Mouse (Mus musculus): ENCODE data around the gene Gpa33. TPM values are rescaled to one million over a fixed set of nuclear protein-coding genes. Genes with fewer than 3 reads are reported as not detected.
"Not testable (repeated sequence)": the region's sequence is repeated elsewhere in the genome, so short reads cannot be mapped to it uniquely, and the experiment has no call there.

Gpa33 gene
- polyA plus RNA-seq, 1 experiment = 448 TPM

- DNase-seq (ENCODE audit: low read depth, low spot score) = no peak
- 73% methylated on average over 4 of the region's 4 CpGs for WGBS
Measured at GRCm38 (mm10) chr1:166127719-166128118, 2.3 kb upstream of the Gpa33 start, which contains the start of gene Dusp27. TSS of gene Dusp27 (minus strand) at chr1:166127922.

- DNase-seq (ENCODE audit: low read depth, low spot score) = no peak
- WGBS = 83% methylated on average over 5 of the region's 5 CpGs
Measured at GRCm38 (mm10) chr1:166128551-166128950, 1.5 kb upstream of the Gpa33 start.

DNA sequence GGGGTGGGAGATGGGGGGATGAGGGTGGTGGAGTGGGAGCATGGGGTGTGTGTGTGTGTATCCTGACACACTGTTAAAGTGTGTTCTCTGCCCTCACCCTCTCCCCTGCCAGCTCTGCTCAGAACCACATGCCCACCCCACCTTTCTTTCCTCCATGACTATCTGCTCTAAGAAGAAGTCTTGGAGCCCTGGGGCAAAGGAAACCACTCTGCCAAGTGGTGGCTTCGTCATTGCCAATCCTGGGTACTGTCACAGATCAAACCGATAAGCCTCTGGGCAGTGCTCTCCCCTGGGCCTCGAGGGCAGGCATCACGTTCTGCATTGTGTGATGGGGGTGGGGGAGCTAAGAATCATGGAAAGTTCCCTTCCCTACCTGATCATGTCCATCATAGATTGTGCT lies 2.3 kb downstream of the Gpa33 start:
- WGBS = 33% methylated on average over 4 of the region's 4 CpGs
- DNase-seq (ENCODE audit: low read depth, low spot score) = no peak

- WGBS = 52% methylated on average over 5 of the region's 5 CpGs
- DNase-seq (ENCODE audit: low read depth, low spot score) = no peak
Measured at GRCm38 (mm10) chr1:166135091-166135740, 5.2 kb downstream of the Gpa33 start.

DNA sequence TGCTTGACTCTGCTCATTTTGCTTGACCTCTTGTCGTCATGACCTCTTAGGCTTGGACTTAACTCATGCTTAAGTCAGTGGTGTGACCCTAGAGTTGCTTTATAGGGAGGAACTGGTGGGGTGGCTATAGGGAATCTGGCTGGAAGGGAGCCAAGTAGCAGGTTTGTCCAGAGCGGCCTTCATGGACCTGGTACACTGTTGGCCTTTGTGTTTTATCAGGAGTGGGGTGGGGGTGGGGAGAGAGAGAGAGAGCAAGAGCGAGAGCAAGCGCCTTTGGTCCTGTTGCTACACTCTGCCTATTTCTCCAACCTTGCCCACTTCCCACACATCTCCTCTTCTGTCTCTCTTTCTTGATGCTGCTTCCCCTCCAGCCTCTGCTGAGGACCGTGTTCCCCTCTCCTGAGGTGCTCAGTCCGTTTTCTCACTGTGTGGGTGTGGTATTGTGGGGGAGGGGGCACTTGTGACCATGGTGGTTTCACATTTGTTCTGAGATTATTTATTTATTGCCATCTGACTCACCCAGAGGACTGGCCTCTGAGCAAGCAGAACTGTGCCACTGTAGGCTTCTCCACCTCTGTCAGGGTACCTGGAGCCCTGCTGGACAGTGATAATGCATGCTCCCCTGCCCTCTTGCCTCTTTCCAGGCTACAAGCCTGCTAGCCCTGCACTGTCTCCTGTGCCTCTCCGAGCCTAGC lies 7.4 kb downstream of the Gpa33 start:
- 33% methylated on average over 7 of the region's 7 CpGs for WGBS
- no peak for DNase-seq (ENCODE audit: low read depth, low spot score)

GRCm38 (mm10) chr1:166138136-166138535 lies 8.1 kb downstream of the Gpa33 start:
- no peak for DNase-seq (ENCODE audit: low read depth, low spot score)
- WGBS = 20% methylated on average over 13 of the region's 13 CpGs

- no peak for DNase-seq (ENCODE audit: low read depth, low spot score)
- 67% methylated on average over 3 of the region's 3 CpGs for WGBS
Measured at GRCm38 (mm10) chr1:166139113-166139512, 9.1 kb downstream of the Gpa33 start.

GRCm38 (mm10) chr1:166139620-166140184 lies 9.7 kb downstream of the Gpa33 start:
- DNase-seq (ENCODE audit: low read depth, low spot score) = no peak
- 70% methylated on average over 4 of the region's 4 CpGs for WGBS

DNA sequence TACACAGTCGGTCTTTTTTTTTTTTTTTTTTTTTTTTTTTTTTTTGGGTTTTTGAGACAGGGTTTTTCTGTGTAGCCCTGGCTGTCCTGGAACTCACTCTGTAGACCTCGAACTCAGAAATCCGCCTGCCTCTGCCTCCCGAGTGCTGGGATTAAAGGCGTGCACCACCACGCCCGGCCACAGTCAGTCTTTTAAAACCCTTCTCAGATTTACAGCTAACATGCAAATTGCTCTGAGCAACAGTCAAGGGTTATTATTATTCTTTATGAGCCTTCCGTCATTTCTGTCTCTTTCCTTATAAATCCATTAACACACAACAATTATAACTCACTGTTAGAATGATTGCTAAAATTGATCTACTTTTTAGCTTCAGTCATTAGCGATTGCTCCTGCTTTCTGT lies 11.8 kb downstream of the Gpa33 start:
- DNase-seq (ENCODE audit: low read depth, low spot score) = not testable (repeated sequence)
- 54% methylated on average over 9 of the region's 9 CpGs for WGBS

- DNase-seq (ENCODE audit: low read depth, low spot score) = no peak
- WGBS = 50% methylated on average over 6 of the region's 6 CpGs
Measured at GRCm38 (mm10) chr1:166142369-166142768, 12.3 kb downstream of the Gpa33 start.

DNA sequence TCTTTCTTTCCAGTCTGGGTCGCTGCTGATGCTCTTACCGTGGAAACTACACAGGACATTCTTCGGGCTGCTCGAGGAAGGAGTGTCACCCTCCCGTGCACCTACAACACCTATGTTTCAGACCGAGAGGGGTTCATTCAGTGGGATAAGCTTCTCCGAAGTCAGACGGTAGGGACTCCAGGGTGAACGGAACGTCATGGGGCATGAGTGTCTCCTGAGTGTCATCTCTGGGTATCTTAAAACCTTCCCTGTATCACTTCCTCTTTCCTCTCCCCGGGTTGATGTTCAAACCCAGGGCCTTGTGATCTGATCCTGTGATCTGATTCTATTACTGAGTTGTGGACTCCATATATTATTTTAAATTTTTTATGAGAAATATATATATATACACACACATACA lies 16.6 kb downstream of the Gpa33 start:
- DNase-seq (ENCODE audit: low read depth, low spot score) = no peak
- 82% methylated on average over 11 of the region's 11 CpGs for WGBS

DNA sequence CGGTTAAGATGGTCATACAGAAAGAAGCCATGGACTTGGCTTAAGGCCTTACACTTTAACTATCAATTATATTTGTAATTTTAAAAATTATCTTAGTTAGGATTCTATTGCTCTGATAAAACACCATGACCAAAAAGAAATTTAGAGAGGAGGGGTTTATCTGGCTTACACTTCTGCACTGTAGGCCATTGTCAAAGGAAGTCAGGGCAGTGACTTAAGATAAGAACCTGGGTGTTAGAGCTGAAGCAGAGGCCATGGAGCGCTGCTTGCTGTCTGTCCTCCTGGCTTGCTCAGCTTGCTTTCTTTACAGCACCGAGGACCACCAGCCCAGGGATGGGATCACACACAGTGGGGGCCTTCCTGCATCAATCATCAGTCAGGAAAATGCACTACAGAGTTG lies 17.6 kb downstream of the Gpa33 start:
- no peak for DNase-seq (ENCODE audit: low read depth, low spot score)
- WGBS = 79% methylated on average over 3 of the region's 3 CpGs

- DNase-seq (ENCODE audit: low read depth, low spot score) = no peak
- WGBS = 87% methylated on average over 4 of the region's 4 CpGs
Measured at GRCm38 (mm10) chr1:166149441-166149840, 19.4 kb downstream of the Gpa33 start.

- DNase-seq (ENCODE audit: low read depth, low spot score) = no peak
- 69% methylated on average over 7 of the region's 7 CpGs for WGBS
Measured at GRCm38 (mm10) chr1:166150035-166150434, 20.0 kb downstream of the Gpa33 start.

- no peak for DNase-seq (ENCODE audit: low read depth, low spot score)
- WGBS = 54% methylated on average over 11 of the region's 11 CpGs
Measured at GRCm38 (mm10) chr1:166151341-166151740, 21.3 kb downstream of the Gpa33 start.

DNA sequence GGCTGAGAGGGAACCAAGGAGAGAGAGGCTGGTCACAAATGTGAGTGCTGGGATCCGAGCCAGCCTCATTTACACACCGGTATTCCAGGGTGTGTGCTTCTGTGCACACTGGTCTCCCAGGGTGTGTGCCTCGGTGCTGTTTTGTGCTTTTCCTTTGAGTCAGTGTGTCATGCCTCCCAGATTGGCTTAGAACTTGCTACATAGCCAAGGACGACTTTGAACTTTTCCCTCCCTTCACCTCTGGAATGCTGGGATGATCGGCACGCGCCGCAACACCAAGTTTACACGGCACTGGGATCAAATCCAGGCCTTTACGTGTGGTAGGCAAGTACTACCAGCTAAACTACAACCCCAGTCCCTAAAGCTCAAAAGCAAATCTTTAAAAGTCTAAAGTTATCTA lies 22.0 kb downstream of the Gpa33 start:
- DNase-seq (ENCODE audit: low read depth, low spot score) = no peak
- WGBS = 43% methylated on average over 10 of the region's 10 CpGs

DNA sequence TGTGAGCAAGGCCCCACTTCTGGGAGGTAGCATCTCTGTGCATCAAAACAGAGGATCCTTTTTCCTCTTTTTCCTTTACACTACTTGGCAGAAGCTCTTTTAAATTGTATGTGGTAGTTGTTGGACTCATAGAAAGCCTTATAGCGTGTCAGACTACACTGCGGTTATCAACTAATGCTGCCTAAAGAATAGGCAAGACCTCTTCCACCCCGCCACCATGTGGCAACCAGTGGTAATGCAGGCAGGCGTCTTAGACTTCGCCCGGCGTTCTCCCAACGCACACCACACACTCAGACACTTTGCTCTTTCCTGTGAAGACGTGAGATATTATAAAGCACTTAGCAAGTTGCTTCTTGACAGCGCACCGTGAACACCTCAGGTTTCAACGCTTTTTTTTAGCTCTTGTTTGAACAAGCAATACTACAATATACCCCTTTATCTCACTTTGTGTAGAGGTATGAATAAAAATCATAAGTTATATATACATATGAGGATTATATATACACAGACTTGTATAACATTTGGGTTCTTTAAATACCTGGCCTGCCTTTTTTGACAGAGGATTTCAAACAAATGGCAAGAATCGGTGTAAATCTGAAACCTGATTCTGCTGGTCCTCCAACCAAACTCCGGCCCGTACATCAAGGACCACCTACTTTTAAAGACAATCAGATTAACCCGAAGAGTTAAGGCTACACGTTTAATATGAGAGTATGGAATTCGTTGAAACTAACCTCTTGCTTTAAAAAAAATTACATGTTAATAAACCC lies 23.5 kb downstream of the Gpa33 start:
- 13% methylated on average over 18 of the region's 18 CpGs for WGBS

DNA sequence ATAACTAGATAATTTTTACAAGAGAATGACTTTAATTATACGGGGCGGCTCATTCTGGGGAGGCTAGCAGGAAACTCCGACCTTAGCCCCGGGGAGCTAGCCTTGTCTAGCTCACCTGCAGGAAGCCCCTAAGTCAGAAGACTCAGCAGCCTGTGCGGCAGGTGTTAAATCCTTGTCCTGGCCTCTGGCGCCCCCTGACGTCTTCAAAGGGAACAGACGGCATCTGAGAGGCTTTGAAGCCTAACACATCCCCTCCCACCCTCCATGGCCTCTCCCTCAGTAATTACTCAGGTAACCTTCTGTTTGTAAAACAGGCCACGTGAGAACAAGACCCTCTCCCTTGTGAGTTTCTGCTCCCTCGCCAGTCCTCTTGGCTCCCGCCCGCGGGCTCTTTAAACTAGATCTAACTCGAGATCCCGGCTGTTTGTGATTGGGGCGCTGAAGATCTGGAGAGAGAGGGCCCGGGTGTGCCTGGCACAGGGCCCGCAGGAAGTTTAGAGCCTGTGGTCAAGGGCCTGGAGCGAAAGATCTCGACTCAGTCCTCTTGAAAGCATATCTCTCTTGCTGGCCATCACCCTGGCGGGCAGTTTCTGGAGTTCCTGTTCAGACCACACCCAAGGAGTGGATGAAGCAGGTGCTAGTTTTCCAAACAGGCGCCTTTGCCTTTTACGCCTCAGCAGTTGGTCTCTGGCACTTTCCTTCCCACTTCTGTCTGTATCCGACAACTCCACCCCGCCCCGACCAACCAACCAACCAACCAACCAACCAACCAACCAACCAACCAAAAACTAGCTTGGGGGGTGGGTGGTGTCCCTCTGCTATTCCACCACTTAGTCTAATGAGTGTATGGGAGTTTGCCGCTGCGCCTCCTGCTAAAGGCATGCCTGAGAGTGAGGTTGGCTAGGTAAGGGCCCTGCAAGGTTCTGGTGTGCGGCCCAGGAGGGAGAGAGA lies 24.4 kb downstream of the Gpa33 start:
- no peak for DNase-seq (ENCODE audit: low read depth, low spot score)
- 5% methylated on average over 29 of the region's 29 CpGs for WGBS

More for the DNA sequence above, 23.5 kb downstream of the Gpa33 start:
- no peak for DNase-seq (ENCODE audit: low read depth, low spot score)

DNA sequence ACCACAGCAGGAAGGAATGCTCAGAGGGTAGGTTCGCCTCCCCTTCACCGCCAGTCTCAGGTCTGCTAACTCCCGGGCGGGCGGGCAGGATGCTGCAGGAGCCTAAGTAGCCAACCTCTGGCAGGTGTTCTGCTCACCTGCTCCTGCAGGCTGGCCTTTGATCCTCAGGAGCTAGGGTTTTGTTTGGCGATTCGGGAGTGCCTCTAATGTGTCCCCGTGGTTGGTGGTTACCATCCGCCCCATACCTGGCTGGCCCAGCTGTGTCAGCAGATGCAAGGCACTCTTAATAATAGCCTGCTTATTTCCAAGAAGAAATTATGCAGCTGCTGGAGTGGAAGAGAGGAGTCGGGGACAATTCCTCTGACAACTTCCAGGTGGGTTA lies 25.1 kb downstream of the Gpa33 start:
- 11% methylated on average over 10 of the region's 10 CpGs for WGBS
- DNase-seq (ENCODE audit: low read depth, low spot score) = no peak

Data from large intestine, adult 2 months (tissue).